Mouse (Mus musculus): ENCODE results near the gene Sec11a.

Gene Sec11a

GRCm38 (mm10) chr7:80900944-80901501, 46.6 kb downstream of the Sec11a start, which contains the start of gene Wdr73:
Wdr73 (minus strand) TSS chr7:80901269.
- DNase-seq (ENCODE audit: extremely low read depth, low read depth, low spot score): peak; percentile 37

- DNase-seq (ENCODE audit: extremely low read depth, low read depth, low spot score): no peak
These were observed 49.9 kb downstream of the Sec11a start for GRCm38 (mm10) chr7:80897721-80898120.

GRCm38 (mm10) chr7:80897134-80897533, 50.4 kb downstream of the Sec11a start:
- no peak for DNase-seq (ENCODE audit: extremely low read depth, low read depth, low spot score)

- DNase-seq (ENCODE audit: extremely low read depth, low read depth, low spot score): no peak
These were observed 52.6 kb downstream of the Sec11a start for GRCm38 (mm10) chr7:80894815-80895519.

GRCm38 (mm10) chr7:80894196-80894595, 53.4 kb downstream of the Sec11a start:
- no peak for DNase-seq (ENCODE audit: extremely low read depth, low read depth, low spot score)

- DNase-seq (ENCODE audit: extremely low read depth, low read depth, low spot score): no peak
These were observed 53.8 kb downstream of the Sec11a start for GRCm38 (mm10) chr7:80893753-80894129.

GRCm38 (mm10) chr7:80893086-80893752, 54.4 kb downstream of the Sec11a start:
- DNase-seq (ENCODE audit: extremely low read depth, low read depth, low spot score): no peak

- no peak for DNase-seq (ENCODE audit: extremely low read depth, low read depth, low spot score)
These were observed 57.7 kb downstream of the Sec11a start for GRCm38 (mm10) chr7:80889841-80890241.

- no peak for DNase-seq (ENCODE audit: extremely low read depth, low read depth, low spot score)
These were observed 58.5 kb downstream of the Sec11a start for GRCm38 (mm10) chr7:80889021-80889511.

GRCm38 (mm10) chr7:80888595-80888994, 59.0 kb downstream of the Sec11a start:
- DNase-seq (ENCODE audit: extremely low read depth, low read depth, low spot score): no peak

GRCm38 (mm10) chr7:80885666-80886065, 61.9 kb downstream of the Sec11a start:
- DNase-seq (ENCODE audit: extremely low read depth, low read depth, low spot score): no peak

- DNase-seq (ENCODE audit: extremely low read depth, low read depth, low spot score): peak; percentile 45
These were observed 64.6 kb downstream of the Sec11a start for GRCm38 (mm10) chr7:80882830-80883505.

GRCm38 (mm10) chr7:80875727-80876126, 71.9 kb downstream of the Sec11a start:
- DNase-seq (ENCODE audit: extremely low read depth, low read depth, low spot score): no peak

- no peak for DNase-seq (ENCODE audit: extremely low read depth, low read depth, low spot score)
These were observed 73.9 kb downstream of the Sec11a start for GRCm38 (mm10) chr7:80873631-80874030.

GRCm38 (mm10) chr7:80873038-80873437, 74.5 kb downstream of the Sec11a start:
- DNase-seq (ENCODE audit: extremely low read depth, low read depth, low spot score): no peak

- DNase-seq (ENCODE audit: extremely low read depth, low read depth, low spot score): no peak
These were observed 78.9 kb downstream of the Sec11a start for GRCm38 (mm10) chr7:80868686-80869085.

- no peak for DNase-seq (ENCODE audit: extremely low read depth, low read depth, low spot score)
These were observed 80.9 kb downstream of the Sec11a start for GRCm38 (mm10) chr7:80866514-80867147.

GRCm38 (mm10) chr7:80865521-80865920, 82.1 kb downstream of the Sec11a start:
- no peak for DNase-seq (ENCODE audit: extremely low read depth, low read depth, low spot score)

GRCm38 (mm10) chr7:80864831-80865230, 82.7 kb downstream of the Sec11a start:
- DNase-seq (ENCODE audit: extremely low read depth, low read depth, low spot score): no peak

- no peak for DNase-seq (ENCODE audit: extremely low read depth, low read depth, low spot score)
These were observed 83.4 kb downstream of the Sec11a start for GRCm38 (mm10) chr7:80864151-80864550.

GRCm38 (mm10) chr7:80863520-80863919, 84.1 kb downstream of the Sec11a start:
- no peak for DNase-seq (ENCODE audit: extremely low read depth, low read depth, low spot score)

Data from fat pad, adult 2 months (tissue).